Mouse (Mus musculus): Measurements from ENCODE around the gene Ptov1.

GRCm38 (mm10) chr7:44891611-44892010 lies 22.0 kb upstream of the Ptov1 start:
- TF ChIP-seq CTCF (conservative IDR thresholded peaks at IDR 0.05; ENCODE audit: insufficient read depth, insufficient read length, low read depth, low read length) = no peak
- TF ChIP-seq POLR2A (IDR thresholded peaks at IDR 0.05; ENCODE audit: low read depth, low read length) = no peak

All from kidney, adult 2 months (tissue).